Mouse (Mus musculus) liver, embryonic 16.5 days (tissue): Measurements from ENCODE around the gene Panx3. TPM values are rescaled to one million over a fixed set of nuclear protein-coding genes. Genes with fewer than 3 reads are reported as not detected.

Experiments used
- ATAC-seq: fragments of 200-750 bp; cut with Nextera tagmentation; 2 replicates; pipeline ENCODE4 v1.8.0; 2017; ENCODE audit warnings: low read depth, mild to moderate bottlenecking, moderate number of reproducible peaks, moderate library complexity
- H3K27ac ChIP-seq: fragments of 300-500 bp; sonication (generic); 2 replicates; pipeline ENCODE4 v1.5.1; 2014; ENCODE audit warnings: mild to moderate bottlenecking, low read length
- H3K27me3 ChIP-seq: fragments of 300-500 bp; sonication (generic); 2 replicates; pipeline ENCODE4 v1.6.1; 2014; ENCODE audit warnings: low read depth, low read length, mixed read lengths; ENCODE audit not compliant: control insufficient read depth, insufficient read depth
- H3K36me3 ChIP-seq: fragments of 300-500 bp; sonication (generic); 2 replicates; pipeline ENCODE4 v1.6.1; 2014; ENCODE audit warnings: mild to moderate bottlenecking; ENCODE audit not compliant: control insufficient read depth, insufficient read depth
- H3K4me1 ChIP-seq: fragments of 300-500 bp; sonication (generic); 2 replicates; pipeline ENCODE4 v1.6.1; 2014; ENCODE audit warnings: low read depth, low read length, mixed read lengths; ENCODE audit not compliant: control insufficient read depth
- H3K4me2 ChIP-seq: fragments of 300-500 bp; sonication (generic); 2 replicates; pipeline ENCODE4 v1.6.1; 2014; ENCODE audit warnings: low read depth, low read length, mixed read lengths
- H3K4me3 ChIP-seq: fragments of 300-500 bp; sonication (generic); 2 replicates; pipeline ENCODE4 v1.5.1; 2014; ENCODE audit warnings: low read depth, mild to moderate bottlenecking, low read length
- H3K9ac ChIP-seq: fragments of 300-500 bp; sonication (generic); 2 replicates; pipeline ENCODE4 v1.6.1; 2014; ENCODE audit warnings: low read depth, low read length
- H3K9me3 ChIP-seq: fragments of 300-500 bp; sonication (generic); replicated peaks from 2 replicates; pipeline ENCODE4 v1.6.1; 2016; ENCODE audit warnings: low read length; ENCODE audit not compliant: control insufficient read depth
- whole genome bisulfite sequencing: fragments of 180-500 bp; shearing (Covaris S2); extraction: QIAGEN DNeasy Blood & Tissue Kit; methylation state at CpG from one replicate; pipeline ENCODE4 v1.1.7; 2014; ENCODE audit not compliant: insufficient replicate concordance; 5-methylcytosine and 5-hydroxymethylcytosine counted together
- polyA plus RNA-seq: library from polyadenylated mRNA; unstranded; fragments of >200 nt; fragmentation: Nextera tagmentation; extraction: Ambion mirVana; gene quantifications from 2 replicates; pipeline ENCODE4 v1.2.1, GENCODE M21; 2015

Panx3 gene
- polyA plus RNA-seq, 1 experiment from 2014 or later = not detected

DNA sequence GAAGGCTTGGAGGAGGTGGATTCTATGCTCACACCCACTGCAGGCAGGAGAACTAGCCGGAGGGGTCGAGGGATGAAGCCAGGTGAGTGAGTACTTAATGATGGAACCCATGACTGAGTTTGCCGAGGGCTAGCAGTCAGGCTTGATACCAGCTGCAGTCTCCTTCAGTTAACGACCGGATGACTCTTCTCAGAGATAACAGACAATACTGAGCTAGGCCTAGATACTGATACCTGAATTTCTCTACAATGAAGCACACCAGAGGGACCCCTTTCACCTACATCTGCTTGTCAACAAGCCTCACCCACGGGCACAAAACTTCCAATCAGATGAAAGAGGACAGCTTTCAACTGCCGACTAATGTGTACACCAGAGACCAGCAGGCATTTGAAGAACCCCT lies 3.0 kb downstream of the Panx3 start:
- no peaks in the 10 kb centered on the region for H3K27me3 ChIP-seq
- no peaks in the 10 kb centered on the region for H3K4me1 ChIP-seq
- no peak overlapping the region for H3K4me3 ChIP-seq
- no peak overlapping the region for H3K9ac ChIP-seq
- WGBS = 43% methylated on average over 7 of the region's 7 CpGs
- H3K9me3 ChIP-seq = no peaks in the 10 kb centered on the region
- no peak for ATAC-seq
- H3K4me2 ChIP-seq = no peak overlapping the region
- no peak overlapping the region for H3K27ac ChIP-seq
- no peaks in the 10 kb centered on the region for H3K36me3 ChIP-seq

DNA sequence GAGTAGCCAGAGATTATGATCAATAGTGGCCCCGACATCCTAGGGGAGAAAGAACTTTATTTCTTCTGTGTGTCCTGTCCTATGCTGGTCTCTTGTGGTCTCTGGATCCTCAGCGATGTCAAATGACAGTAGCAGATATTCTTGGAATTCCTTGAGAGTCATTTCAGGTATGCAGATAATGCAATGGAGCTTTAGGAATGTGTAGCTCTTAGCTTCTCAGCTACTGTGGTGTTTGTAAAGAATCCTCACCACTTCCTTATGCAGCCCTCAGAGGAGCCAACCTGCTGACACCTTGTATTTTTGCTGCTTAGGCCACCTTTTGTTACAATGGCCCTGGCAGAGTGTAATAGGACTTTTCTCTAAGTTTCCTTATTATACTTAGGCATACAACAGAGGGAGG lies 4.4 kb downstream of the Panx3 start:
- Histone ChIP-seq H3K9ac (no peak overlapping the region), H3K36me3 (no peaks in the 10 kb centered on the region), H3K27me3 (no peaks in the 10 kb centered on the region), H3K4me3 (no peak overlapping the region), H3K4me2 (no peak overlapping the region), H3K4me1 (no peaks in the 10 kb centered on the region), H3K27ac (no peak overlapping the region), H3K9me3 (no peaks in the 10 kb centered on the region)
- WGBS = 44% methylated on average over 2 of the region's 2 CpGs
- no peak for ATAC-seq

GRCm38 (mm10) chr9:37663210-37663609 lies 5.8 kb downstream of the Panx3 start:
- H3K4me2 ChIP-seq = no peak overlapping the region
- 41% methylated on average over 1 of the region's 1 CpGs for WGBS
- no peak overlapping the region for H3K9ac ChIP-seq
- ATAC-seq = no peak
- no peak overlapping the region for H3K27ac ChIP-seq
- H3K27me3 ChIP-seq = no peaks in the 10 kb centered on the region
- no peak overlapping the region for H3K4me3 ChIP-seq
- H3K9me3 ChIP-seq = no peaks in the 10 kb centered on the region
- H3K36me3 ChIP-seq = no peaks in the 10 kb centered on the region
- no peaks in the 10 kb centered on the region for H3K4me1 ChIP-seq

DNA sequence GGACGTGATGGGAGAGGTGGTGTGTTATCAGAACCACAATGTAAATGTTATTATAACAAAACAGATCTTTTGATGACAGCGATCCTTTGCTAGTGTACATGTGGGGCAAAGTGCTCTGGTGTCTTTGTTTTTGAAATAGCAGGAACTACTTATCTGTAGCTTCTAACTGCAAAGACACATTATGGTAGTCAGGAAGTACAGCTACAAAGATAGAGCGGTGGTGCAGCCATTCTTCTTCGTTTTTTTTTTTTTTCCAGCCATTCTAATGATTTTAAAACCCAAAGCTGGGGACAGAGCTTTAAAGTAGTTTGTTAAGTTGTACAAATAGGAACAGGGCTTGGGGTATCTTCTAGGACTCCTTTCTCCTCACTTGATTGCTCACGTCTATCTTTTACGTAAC lies 9.6 kb downstream of the Panx3 start:
- Histone ChIP-seq H3K27me3 (no peaks in the 10 kb centered on the region), H3K27ac (no peak overlapping the region), H3K4me2 (no peak overlapping the region), H3K9ac (no peak overlapping the region), H3K36me3 (no peaks in the 10 kb centered on the region), H3K4me1 (peaks cover 7% of the 10 kb centered on the region), H3K4me3 (no peak overlapping the region), H3K9me3 (no peaks in the 10 kb centered on the region)
- WGBS = 53% methylated on average over 6 of the region's 6 CpGs
- no peak for ATAC-seq

DNA sequence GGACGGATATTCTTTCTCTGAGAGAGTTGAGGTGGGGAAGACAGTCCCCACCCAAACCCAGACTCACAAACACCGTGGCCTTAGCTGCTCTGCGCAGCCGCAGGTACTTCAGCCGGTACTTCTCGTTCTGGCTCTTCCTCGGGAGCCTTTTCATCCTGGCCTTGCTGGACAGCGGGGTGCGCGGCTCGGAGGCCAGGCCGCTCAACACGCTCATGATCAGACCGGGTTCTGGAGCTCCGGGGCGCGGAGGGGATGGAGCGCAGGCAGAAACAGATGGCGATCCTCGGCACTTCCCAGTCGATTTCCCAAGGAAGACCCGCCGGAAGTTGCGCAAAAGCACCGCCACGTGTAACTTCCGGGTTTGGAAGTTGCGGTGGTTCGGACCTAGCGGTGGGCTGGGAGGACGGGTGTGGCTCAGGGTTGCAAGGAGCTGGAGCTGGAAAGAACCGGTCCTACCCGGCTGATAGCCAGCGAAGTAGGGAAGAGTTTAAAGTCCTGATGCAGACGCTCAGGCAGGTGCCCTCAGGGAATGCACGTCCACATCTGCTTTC lies 12.0 kb downstream of the Panx3 start, which contains the start of gene Tbrg1:
Gene Tbrg1 (minus strand): TSS at position 382 of the 551 bp plus-strand sequence.
- Histone ChIP-seq H3K27ac (peak within 1 kb of the TSS; percentile 76), H3K9me3 (no peaks in the 10 kb centered on the region), H3K4me2 (peak within 1 kb of the TSS; percentile 65), H3K4me1 (peaks cover 7% of the 10 kb centered on the region), H3K4me3 (peak within 1 kb of the TSS; percentile 73), H3K9ac (peak within 1 kb of the TSS; percentile 74), H3K27me3 (no peaks in the 10 kb centered on the region), H3K36me3 (peaks cover 12% of the 10 kb centered on the region)
- ATAC-seq = peak; percentile 90
- under 1% methylated on average over 36 of the region's 36 CpGs for WGBS

DNA sequence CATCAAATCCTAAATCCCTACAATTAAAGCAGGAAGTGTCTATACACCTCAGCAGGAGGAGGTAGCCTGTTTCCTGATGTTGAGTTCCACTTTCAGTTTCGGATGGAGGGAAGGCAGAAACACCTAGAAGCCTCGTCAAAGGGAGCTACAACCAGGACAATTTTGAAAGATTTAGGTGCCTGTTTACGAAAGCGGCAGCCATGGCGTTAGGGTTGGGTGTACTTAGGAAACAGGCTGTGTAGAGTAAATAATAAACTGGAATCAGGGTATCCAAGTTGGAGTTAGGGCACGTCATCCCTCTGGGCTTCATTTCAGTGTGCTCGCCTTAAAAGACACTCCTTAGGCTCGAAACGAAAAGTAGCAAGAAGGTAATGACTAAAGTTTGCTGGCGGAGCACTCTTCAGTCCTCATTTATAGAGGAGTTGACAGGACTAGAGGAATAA lies 12.6 kb downstream of the Panx3 start:
- peak overlapping the region; percentile 76 for H3K27ac ChIP-seq

GRCm38 (mm10) chr9:37655961-37656360 lies 13.1 kb downstream of the Panx3 start:
- peak overlapping the region; percentile 65 for H3K4me2 ChIP-seq
- peak overlapping the region; percentile 73 for H3K4me3 ChIP-seq
- H3K9me3 ChIP-seq = no peaks in the 10 kb centered on the region
- ATAC-seq = no peak
- WGBS = 31% methylated on average over 8 of the region's 8 CpGs
- peak overlapping the region; percentile 74 for H3K9ac ChIP-seq
- peaks cover 13% of the 10 kb centered on the region for H3K36me3 ChIP-seq
- H3K27ac ChIP-seq = no peak overlapping the region
- H3K27me3 ChIP-seq = no peaks in the 10 kb centered on the region
- H3K4me1 ChIP-seq = peaks cover 7% of the 10 kb centered on the region

More for the DNA sequence above, 12.6 kb downstream of the Panx3 start:
- under 1% methylated on average over 10 of the region's 10 CpGs for WGBS
- ATAC-seq = peak; percentile 7
- H3K27me3 ChIP-seq = no peaks in the 10 kb centered on the region
- peak overlapping the region; percentile 65 for H3K4me2 ChIP-seq
- H3K4me3 ChIP-seq = peak overlapping the region; percentile 73
- H3K4me1 ChIP-seq = peaks cover 7% of the 10 kb centered on the region
- H3K9ac ChIP-seq = peak overlapping the region; percentile 74
- H3K36me3 ChIP-seq = peaks cover 12% of the 10 kb centered on the region
- H3K9me3 ChIP-seq = no peaks in the 10 kb centered on the region

- Histone ChIP-seq H3K9me3 (no peaks in the 10 kb centered on the region), H3K4me2 (no peak overlapping the region), H3K27me3 (no peaks in the 10 kb centered on the region), H3K9ac (no peak overlapping the region), H3K27ac (no peak overlapping the region), H3K4me1 (peaks cover 7% of the 10 kb centered on the region), H3K36me3 (peaks cover 27% of the 10 kb centered on the region), H3K4me3 (no peak overlapping the region)
- no peak for ATAC-seq
- WGBS = 67% methylated on average over 5 of the region's 5 CpGs
Measured at GRCm38 (mm10) chr9:37653836-37654235, 15.2 kb downstream of the Panx3 start.

- Histone ChIP-seq H3K27ac (no peak overlapping the region), H3K36me3 (peaks cover 31% of the 10 kb centered on the region)
Measured at GRCm38 (mm10) chr9:37650639-37651038, 18.4 kb downstream of the Panx3 start.

More at GRCm38 (mm10) chr9:37650639-37651038, 18.4 kb downstream of the Panx3 start:
- 86% methylated on average over 5 of the region's 5 CpGs for WGBS
- ATAC-seq = no peak
- H3K9ac ChIP-seq = no peak overlapping the region
- no peak overlapping the region for H3K4me3 ChIP-seq
- no peaks in the 10 kb centered on the region for H3K27me3 ChIP-seq
- no peaks in the 10 kb centered on the region for H3K9me3 ChIP-seq
- H3K4me2 ChIP-seq = no peak overlapping the region
- H3K4me1 ChIP-seq = peaks cover 5% of the 10 kb centered on the region; the same call in 1 of the 2 replicates
